Mouse (Mus musculus) spleen, adult 18-20 months (tissue): ENCODE data around the gene Wdr6.

Experiments used
- DNase-seq, 2 experiments: peaks; one replicate each; pipeline ENCODE4 v3.0.0; 2022; ENCODE audit warnings: mixed read lengths in 2 of 2

Wdr6 gene

DNA sequence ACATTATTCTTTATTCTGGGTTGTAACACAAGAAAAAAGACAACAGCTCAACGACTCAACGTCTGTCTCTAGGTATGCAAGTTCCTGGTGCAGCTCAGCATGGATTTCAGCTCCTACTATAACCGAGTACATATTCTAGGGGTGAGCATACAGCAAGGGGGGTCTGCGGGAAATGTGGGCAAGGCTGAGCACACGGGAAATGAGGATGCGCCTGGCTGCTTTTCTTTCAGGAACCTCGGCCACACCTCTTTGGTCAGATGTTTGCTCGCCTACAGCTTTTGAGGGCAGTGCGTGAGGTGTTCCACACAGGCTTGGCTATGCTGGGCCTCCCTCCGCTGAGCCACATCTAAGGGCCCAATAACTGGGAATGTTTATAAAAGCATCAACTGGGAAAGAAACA lies 6.2 kb downstream of the Wdr6 start:
- DNase-seq, result no peak

DNA sequence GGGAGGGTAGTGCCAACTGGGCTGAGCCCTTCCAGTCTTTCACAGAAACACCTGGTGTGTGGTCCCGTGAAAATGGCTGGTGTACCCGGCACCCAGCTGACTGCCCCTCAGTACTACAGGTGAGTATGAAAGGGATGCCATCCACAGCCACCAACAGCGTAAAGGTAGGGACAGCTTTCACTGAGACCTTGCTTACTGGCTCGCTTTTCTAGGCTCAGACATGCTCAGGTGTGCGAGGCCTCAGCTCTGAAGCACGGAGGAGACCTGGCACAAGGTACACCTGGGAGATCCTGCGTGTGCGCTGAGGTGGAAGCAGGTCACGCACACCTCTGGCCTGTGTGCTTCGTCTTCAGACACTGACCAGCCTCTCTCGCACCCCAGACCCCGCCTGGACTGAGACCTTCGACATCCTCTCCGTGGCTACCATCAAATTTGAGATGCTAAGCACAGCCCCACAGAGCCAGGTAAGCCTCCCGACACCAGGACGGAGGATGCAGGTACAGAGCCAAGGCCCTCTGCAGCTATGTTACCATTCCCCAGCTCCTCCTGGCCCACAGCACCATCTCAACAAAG lies 7.1 kb downstream of the Wdr6 start:
- DNase-seq, result no peak

DNA sequence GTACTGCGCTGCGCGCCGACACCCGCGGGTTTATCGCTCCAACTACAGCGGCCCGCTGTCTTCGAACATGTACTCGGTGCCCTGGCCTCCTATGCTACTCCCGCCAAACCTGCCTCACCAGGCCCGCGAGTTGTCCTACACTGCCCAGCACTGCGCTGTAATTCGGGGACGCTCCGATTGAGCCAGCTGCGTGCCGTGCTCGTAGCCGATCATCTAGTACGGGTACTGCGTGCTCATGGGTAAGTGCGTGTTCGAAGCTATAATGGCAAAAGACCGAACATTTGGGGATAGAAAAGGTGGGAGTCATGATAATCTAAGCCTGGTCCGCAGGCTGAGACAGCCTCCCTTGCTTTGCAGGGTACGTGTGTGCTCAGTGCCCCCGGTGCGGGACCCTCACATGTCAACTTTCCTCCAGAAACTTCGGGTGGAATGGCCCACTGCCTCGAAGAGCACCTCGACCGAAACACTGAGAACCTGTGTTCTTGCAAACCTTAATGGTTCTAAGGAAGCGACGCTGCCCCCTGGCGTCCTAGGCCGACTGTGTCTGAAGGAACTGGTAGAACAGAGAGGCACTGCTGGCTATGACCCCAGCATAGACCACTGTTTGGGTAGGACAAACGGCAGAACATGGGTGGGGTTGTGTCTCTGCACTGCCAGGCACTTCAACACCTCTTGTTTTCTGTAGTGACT lies 8.2 kb downstream of the Wdr6 start:
- DNase-seq, result peak; percentile 78 to 88

DNA sequence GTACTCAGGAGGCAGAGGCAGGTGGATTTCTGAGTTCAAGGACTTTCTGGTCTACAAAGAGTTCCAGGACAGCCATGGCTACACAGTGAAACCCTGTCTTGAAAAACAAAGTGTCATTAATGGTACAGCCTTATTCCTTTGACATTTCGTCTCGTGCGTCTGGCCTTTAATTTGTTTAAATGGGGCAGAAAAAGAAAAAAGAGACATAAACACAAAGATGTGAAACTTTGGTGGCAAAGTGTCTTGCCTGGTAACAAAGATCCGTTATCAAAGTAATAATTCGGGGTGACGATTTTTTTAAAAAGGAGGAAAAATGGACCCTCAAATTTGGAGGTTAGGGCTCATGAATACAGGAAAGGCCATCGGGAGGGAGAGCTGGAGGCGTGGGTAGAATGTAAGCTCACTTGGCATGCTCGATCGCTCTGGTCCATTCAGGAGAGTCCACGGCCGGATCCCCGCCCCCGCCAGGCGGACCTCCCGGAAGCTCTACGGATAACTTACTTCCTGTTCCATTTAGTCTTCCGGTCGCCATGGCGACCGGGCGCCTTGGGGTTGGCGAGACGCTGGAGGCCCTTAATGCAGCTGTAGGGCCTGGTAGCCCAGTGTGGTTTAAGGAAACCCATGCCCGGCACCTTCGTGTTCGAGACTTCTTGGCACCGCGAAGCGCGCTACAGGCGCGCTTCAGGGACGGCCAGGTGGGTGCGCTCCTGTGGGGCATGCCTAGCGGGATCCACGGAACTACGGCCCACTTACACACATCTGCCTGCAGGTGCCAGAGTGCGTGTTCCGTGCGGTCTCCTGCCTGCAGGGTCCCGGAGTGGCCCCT lies 8.9 kb downstream of the Wdr6 start, which contains the start of gene Dalrd3:
Dalrd3 (plus strand) TSS at position 506 of the 826 bp plus-strand sequence.
- DNase-seq, result peak; percentile 83 to 88

DNA sequence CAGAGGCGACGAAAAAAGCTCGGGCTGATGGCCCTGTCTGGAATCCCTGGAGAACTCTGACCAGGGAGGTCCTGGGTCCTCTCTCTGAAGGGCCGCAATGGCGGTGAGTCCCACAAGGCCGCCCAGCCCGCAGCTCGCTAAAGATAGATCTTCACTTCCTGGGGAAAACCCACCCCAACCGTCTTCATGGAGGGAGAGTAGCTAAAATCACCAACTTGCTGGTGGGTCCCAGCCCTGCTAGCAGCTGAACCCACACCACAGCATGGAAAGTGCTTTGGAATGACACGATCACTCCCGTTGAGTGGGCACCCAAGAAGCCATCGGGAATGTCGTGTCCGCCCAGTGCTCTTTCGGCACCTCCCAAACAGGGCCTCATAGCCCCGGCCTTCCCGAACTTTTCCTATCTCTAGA lies 10.0 kb downstream of the Wdr6 start:
- DNase-seq, result no peak

DNA sequence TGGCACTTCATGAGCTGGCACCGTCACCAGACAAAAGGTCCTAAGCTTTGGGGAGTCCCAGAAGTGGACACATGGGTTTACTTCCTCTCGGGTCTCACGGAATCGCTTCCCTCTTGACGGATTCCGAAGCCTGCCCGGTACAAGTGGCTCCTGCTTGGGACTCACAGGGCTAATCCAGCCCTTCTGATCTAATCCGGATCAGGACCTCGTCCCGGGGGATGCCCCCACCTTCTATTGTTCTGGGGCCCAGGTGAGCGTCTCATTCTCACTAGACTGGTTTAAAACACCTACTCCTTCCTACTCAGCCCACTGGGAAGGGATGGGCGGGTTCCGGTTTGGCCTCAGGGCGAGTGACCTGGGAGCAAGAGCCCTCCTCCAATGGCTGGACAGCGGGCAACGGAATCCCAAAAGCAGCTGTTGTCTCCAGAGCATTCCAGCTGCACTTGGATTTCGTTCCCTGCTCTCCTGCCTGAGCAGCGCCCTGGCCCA lies 10.6 kb downstream of the Wdr6 start:
- DNase-seq, result peak in 1 of 2 experiments; percentile 36

DNA sequence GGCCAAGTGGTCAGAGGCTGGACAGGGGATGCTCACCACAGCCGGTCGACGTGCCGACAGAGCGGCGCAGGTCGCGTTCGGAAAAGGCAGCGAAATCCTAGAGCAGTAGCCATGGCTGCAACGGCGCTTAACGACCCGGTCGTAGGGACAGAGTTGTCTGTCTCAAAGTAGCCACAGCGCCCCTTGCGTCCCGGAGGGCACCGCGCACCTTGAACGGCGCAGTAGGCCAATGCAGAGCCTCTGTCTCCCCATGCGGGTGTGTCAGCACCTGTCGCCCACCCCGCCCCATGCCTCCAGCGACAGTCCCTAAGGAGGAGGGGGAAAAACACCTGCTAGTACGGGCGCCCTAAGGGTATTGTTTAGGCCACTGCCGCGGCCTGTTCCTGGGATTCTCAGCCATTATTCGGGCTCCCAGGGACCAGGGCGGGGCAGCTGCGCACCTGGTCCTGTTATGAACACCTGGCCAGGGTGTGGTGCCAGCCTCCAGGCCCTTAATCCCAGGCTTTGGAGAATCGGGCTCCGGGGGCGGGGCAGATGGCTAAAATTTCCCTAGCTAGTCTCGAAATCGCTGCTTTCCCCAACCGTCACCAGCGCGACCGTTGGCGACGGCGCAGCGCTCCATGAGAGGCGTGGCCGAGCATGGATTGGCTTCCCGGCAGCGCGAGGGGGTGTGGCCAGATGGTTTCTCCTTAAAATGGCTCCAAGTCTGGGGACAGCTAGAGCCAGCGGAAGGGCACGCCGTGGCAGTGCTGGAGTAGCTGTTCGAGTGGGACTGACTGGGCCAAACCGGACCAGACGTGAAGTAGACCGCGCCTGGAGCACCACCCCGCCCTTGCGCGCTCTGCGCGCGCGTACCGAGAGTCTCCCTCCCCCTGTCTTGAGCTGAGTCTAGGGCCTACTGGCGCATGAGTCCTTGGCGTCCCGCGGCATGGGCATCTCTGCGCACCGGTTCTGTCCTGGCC lies 11.4 kb downstream of the Wdr6 start, which contains the start of gene Ndufaf3:
Ndufaf3 (minus strand) TSS at position 620 of the 962 bp plus-strand sequence.
- DNase-seq, result peak; percentile 89 to 96

DNA sequence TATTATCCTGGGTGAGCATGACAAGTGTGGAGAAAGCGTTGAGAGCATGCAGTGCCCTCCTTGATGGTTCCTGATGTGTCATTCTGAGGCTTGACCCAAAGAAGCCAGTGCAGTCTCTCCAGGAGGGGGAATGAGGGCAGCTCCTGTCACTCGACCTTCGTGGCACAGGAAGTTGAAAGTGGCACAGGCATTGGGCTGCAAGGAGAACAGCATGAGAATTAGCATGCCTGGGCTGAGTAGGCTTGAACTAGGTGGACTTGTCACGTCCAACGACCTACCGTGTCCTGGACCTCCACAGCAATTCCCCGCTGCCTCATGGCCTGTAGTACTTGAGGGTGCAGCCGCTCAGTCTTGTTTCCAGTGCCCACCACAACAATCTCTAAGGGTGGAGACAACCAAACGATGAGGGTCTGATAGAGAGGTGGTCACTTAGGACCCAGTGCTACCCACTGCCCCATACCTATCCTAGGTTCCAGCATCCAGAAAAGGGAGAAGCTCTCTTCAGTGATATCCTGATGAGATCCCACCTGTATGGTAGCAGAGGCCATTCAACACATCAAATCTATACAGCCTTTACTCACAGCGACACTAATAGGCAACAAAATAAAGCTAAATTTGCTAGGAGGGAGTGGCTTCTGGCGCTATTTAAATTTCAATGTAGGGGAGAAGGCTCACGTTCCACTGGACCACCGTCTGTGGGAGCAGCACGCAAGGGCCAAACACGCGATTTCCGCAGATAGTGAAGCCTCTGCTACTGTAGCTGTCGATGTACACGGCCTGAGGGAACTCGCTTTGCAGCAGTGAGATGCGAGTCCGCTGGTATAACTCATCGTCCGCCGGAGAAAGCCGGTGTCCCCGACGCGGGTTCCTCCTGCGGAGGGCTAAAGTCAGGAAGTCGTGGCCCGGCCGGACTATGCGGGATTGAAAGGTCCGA lies 12.4 kb downstream of the Wdr6 start:
- DNase-seq, result no peak

DNA sequence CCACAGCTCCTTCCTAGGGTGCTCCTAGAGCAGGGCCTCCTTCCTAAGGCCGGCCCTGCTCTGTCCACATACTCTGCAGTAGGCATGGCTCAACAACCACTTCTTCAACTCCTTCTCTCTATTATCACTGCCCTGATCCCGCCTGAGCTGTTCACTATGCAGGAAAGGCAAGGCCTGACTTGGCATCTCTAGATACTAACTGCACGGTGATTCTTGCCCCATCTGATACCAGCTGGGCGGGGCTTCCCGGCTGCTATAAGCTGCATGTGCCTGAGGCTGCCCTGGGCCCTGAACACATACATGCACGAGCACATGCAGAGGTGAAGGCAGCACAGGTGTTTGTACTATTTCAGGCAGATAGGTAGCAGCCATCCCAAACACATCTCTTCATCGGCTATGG lies 14.4 kb downstream of the Wdr6 start:
- no peak for DNase-seq

DNA sequence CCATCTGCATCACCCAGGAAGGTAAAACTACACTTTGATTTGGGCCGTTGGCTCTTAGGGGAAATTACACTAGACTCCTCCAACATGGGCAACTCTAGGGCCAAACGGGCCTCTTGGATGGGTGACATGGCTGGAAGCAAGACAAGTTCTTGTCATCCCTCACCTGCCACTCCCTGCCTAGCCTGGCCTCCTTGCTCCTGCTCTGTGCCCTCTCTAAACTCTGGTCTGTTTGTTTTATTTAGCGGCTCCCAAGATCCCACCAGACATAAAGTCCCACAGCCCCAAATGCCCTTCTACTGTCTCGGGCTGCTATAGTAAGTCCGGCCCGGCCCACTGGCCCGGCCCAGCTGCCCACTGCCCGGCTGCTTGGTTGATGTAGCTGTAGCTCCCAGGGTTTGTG lies 14.9 kb downstream of the Wdr6 start:
- no peak for DNase-seq

DNA sequence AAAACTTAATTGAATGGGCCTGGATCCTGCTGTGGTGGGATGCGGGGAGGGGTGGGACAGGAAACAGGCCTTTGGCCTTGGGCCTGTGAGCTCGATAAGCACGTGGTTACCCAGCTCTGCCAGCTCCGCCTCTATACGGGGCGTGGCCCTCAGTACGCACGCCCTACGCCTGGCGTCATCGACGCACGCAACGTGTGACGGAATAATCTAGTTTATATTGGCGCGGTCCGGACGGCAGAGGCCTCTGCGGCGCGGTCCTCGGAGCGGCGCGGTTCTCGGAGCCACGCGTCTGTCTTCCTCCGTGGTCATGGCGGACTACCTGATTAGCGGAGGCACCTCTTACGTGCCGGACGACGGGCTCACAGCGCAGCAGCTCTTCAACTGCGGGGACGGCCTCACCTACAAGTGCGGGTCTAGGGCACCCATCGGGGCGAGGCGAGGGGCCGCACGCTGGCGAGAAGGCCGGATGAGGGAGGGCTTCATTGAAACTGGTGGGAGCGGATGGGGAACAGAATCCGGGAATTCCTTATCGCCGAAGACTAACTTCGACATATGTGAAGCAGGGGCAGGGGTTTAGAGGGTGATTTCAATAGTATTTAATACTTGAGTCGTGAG lies 18.2 kb downstream of the Wdr6 start, which contains the start of gene Impdh2:
Impdh2 (plus strand) TSS at position 60 of the 615 bp plus-strand sequence.
- DNase-seq, result peak; percentile 91 to 95

DNA sequence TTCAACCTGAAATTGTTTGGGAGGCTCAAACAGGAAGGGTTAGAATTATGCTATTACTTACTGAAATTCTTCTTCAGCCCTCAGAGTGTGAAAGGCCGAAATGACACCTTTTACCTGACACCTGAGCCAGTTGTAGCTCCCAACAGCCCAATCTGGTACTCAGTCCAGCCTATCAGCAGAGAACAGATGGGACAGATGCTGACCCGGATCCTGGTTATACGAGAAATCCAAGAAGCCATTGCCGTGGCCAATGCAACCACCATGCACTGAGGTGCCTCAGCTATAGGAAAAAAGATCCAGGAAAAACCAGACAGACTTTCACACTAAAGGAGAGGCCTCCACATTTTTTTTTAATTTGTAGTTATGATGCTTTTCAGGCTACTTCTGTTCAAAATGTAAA lies 19.4 kb downstream of the Wdr6 start:
- DNase-seq, result no peak

DNA sequence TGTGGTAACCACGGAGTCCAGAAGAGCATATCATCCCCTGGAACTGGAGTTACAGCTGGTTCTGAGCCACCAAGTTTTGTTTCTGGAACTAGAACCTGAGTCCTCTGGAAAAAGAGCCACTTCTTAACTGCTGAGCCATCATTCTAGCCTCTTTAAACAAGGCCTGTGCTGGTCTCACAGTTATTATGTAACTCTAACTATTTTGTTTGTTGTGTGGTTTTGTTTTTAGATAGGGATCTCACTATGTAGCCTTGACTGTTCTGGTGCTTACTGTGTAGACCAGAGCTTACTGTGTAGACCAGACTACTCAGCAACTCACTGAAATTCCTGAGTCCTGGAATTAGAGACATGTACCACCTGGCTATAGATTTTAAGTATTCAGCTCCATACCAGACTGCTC lies 31.7 kb downstream of the Wdr6 start:
- DNase-seq, result no peak

DNA sequence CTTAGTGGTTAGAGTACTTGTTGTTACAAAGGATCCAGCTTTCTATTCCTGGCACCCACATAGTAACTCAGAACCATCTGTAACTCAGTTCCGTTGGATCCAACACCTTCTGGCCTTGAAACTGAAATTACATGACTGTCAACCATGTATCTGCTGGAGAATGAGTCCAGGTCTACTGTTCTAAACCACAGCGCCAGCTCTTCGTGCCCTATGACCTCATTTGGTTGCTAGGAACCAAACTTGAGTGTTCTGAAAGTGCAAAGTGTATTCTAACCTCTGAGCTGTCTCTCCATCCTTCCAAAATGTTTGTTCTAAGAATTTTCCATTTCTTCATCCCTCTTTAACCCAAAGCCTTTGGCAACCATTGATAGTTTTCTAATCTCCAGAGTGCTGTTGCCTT lies 32.6 kb downstream of the Wdr6 start:
- no peak for DNase-seq

DNA sequence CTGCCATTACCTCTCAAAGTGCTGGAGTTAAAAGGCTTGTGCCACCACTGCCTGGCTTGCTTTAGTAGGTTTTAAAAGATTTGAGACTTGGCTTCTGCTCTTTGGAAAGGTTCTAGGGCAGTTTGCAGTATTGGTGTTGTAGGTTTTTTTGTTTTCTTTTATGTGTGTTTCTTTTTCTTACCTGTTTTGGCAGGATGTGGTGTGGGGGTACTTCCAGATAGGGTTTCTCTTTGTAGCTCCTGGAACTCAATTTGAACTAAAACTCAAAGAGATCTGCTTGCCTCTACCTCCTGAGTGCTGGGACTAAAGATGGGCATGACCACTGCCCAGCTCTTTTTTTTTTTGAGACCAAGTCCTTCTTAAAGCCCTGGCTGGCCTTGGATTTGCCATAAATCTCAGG lies 37.7 kb downstream of the Wdr6 start:
- no peak for DNase-seq

DNA sequence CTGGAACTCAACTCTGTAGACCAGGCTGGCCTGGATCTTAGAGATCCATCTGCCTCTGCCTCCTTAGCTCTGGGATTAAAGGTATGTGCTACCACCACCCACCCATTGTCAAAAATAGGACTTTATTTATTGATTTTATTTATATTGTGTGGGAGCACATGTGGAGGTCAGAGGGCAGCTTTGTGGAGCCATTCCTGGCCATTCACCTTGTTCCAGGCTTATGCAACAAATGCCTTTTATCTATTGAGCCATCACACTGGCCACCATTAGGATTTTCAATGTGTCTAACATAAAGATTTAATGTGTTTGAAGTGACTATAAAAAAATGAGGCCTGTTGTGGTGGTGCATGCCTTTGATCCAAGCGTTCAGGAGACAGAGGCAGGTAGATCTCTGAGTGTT lies 47.0 kb downstream of the Wdr6 start:
- no peak for DNase-seq

DNA sequence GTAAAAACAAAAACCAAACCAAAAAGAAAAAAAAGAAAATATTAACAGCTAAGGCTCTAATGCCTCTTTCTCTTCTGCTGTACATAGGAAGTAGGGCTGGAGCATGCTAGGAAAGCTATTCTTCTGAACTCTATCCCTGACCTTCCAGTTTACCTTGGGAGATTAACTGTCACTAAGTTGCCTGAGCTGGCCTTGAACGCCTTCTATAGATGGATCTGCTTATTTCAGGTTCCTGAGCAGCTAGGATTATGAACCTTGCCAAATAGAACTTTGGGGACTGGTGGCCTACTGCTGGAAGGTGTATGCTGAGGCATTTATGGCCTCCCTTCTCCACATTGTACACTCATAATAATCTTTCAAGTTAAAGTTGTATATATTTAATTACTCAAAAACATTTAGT lies 47.6 kb downstream of the Wdr6 start:
- DNase-seq, result no peak

DNA sequence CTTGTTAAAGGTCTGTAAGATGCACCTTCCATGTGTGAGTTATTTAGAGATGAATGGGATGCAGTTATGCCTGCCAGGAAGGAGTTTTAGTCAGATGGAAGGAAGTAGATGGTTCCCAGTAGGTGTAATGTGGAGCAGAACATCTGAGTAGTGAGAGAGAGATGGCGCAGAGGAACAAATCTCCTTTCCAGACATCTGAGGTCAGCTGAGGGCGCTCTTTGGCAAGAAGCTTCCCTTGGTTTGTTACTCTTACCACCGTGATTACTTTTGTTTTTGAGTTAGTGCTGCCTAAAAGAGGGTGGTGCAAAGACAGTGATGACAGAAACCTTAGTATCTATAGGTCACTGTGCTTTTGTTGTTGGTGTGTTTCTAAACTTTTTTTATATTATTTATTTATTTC lies 53.1 kb downstream of the Wdr6 start:
- DNase-seq, result no peak

DNA sequence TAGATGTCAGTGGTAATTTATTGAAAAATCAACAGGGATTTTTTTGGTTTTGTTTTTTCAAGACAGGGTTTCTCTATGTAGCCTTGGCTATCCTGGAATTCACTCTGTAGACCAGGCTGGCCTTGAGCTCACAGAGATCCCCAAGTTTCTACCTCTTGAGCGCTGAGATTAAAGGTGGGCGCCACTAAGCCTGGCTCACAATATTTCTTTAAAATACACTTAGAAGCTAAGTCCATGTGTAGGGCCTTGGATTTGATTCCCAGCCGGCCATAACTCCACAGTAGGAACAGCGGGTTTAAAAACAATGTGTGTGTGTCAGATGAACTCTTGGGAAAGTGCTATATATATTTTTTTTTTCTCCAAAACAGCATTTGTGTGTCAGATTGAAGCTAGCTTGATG lies 55.2 kb downstream of the Wdr6 start:
- no peak for DNase-seq
